Mouse (Mus musculus) mouse embryonic stem cell (cell line): ENCODE data around the gene Clec14a.
"Not testable (repeated sequence)": the region's sequence is repeated elsewhere in the genome, so short reads cannot be mapped to it uniquely, and the experiment has no call there.

Experiments used
- in situ Hi-C, 2 experiments: fragments of 300-500 bp; cut with MboI; formaldehyde crosslinking; loops; 1 replicate in 1 of 2; 3 replicates in 1 of 2; pipeline ENCODE4 v1.14.3; 2019 to 2020; ENCODE audit warnings: low sequenced_read_pairs in 2 of 2, low pct_unique_long_range_greater_than_20kb in 1 of 2, mixed read lengths in 1 of 2; ENCODE audit not compliant: unreplicated experiment in 1 of 2

Gene Clec14a

GRCm38 (mm10) chr12:58268563-58269501 is at the start of gene Clec14a:
Gene Clec14a (minus strand): TSS chr12:58269290.
- in situ Hi-C loops, result no loop called here

- in situ Hi-C loops, result no loop called here
Observed at GRCm38 (mm10) chr12:58307835-58308234, 38.7 kb upstream of the Clec14a start.

GRCm38 (mm10) chr12:58306402-58306801 is 37.3 kb upstream of the Clec14a start:
- in situ Hi-C loops, result not testable (repeated sequence)

- in situ Hi-C loops, result no loop called here
Observed at GRCm38 (mm10) chr12:58305567-58305966, 36.5 kb upstream of the Clec14a start.

GRCm38 (mm10) chr12:58296980-58297379 is 27.9 kb upstream of the Clec14a start:
- in situ Hi-C loops, result no loop called here

GRCm38 (mm10) chr12:58285912-58286311 is 16.8 kb upstream of the Clec14a start:
- in situ Hi-C loops, result no loop called here

- in situ Hi-C loops, result no loop called here
Observed at GRCm38 (mm10) chr12:58270520-58270919, 1.4 kb upstream of the Clec14a start.

- in situ Hi-C loops, result no loop called here
Observed at GRCm38 (mm10) chr12:58269505-58269904, 415 bp upstream of the Clec14a start.

- in situ Hi-C loops, result no loop called here
Observed at GRCm38 (mm10) chr12:58268186-58268562, 916 bp downstream of the Clec14a start.

GRCm38 (mm10) chr12:58267779-58268178 is 1.3 kb downstream of the Clec14a start:
- in situ Hi-C loops, result no loop called here

- in situ Hi-C loops, result no loop called here
Observed at GRCm38 (mm10) chr12:58251901-58252300, 17.2 kb downstream of the Clec14a start.

- in situ Hi-C loops, result no loop called here
Observed at GRCm38 (mm10) chr12:58232489-58232888, 36.6 kb downstream of the Clec14a start.

GRCm38 (mm10) chr12:58225644-58226043 is 43.4 kb downstream of the Clec14a start:
- in situ Hi-C loops, result no loop called here

GRCm38 (mm10) chr12:58219078-58219477 is 50.0 kb downstream of the Clec14a start:
- in situ Hi-C loops, result no loop called here

- in situ Hi-C loops, result no loop called here
Observed at GRCm38 (mm10) chr12:58216218-58216617, 52.9 kb downstream of the Clec14a start.
